Mouse (Mus musculus) stomach, postnatal 0 days (tissue): ENCODE data around the gene Rundc1.

Source experiments
- CTCF ChIP-seq: IDR thresholded peaks from 2 replicates; pipeline ENCODE4 v1.5.1; 2016; ENCODE audit warnings: antibody characterized with exemption, low read depth, mild to moderate bottlenecking, moderate library complexity
- EP300 ChIP-seq: optimal IDR thresholded peaks from 2 replicates; pipeline ENCODE3; 2016; ENCODE audit warnings: antibody characterized with exemption

DNA sequence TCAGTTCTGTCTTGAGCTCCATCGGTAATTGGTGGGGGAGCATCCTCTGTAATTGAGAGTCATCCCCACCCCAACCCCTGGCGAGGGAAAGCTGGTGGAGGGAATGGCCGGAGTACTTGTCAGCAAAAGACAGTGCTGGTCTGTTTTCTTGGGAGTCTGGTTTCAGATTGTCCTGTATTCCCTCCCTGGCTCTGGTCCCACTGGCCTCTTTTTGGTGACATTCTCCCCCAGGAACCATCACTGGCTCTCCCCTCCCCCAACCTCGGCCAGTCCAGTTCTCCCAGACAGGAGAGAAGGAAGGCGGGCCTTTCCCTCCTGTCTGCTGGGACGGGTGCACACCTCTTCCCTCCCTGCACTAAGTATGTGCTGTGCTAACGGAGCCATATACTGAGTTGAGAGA is 47.5 kb downstream of the Rundc1 start:
- no peak for TF ChIP-seq CTCF
- no peak for TF ChIP-seq EP300
